Mouse (Mus musculus): ENCODE results near the gene Lipn.

DNA sequence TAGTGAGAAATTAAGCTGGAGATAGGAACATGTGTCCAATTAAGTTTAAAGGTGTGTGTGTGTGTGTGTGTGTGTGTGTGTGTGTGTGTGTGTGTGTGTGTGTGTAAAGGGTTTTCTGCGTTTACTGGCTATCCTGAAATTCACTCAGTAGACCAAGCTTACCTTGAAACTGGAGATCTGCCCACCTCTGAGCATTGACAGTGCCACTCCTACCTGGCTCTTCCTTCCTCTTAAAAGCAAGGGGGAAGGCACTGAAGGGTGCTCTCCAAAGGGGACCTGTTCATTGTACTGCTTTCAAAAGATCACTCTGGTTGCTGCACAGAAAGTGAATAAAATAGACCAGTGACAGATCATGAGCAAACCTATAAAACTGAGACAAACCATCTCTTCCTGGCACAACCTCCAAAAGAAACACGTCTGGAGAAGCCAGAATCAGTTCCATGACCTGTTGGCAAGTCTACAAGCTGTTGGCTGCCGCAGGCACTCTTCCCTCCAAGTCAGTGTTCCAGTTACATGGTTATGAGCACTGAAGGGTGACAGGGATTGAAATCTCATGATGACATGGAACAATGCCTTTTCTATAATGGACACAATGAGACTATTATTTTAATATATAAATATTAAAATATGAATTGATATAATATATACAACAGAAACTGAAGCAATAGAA, 22.0 kb downstream of the Lipn start:
- TF ChIP-seq EP300 (IDR thresholded peaks at IDR 0.05; ENCODE audit: low read depth), result no peak
- TF ChIP-seq CTCF (IDR thresholded peaks at IDR 0.05; ENCODE audit: low read depth), result no peak

Measured in liver, embryonic 14.5 days (tissue).